Mouse (Mus musculus) erythroblast, adult 5-6 weeks (primary cell): ENCODE measurements around the gene Kmt5a. TPM values are rescaled to one million over a fixed set of nuclear protein-coding genes. Genes with fewer than 3 reads are reported as not detected.

ENCODE experiments used
- ATAC-seq: replicated peaks from 2 replicates; pipeline ENCODE4 v1.8.0; 2016; ENCODE audit warnings: moderate number of reproducible peaks, mild to moderate bottlenecking, moderate TSS enrichment, inconsistent platforms; ENCODE audit not compliant: poor library complexity, low FRiP score, severe bottlenecking
- total RNA-seq, 2 experiments: library from RNA; stranded (forward) in 1 of 2; stranded (reverse) in 1 of 2; fragments of 150-400 nt in 1 of 2; fragments of 200-764, 138-1000 nt in 1 of 2; gene quantifications; 2 replicates each; pipeline versions ENCODE4 v1.2.3 to v1.2.4; 2015 to 2017; ENCODE audit warnings: low replicate concordance in 2 of 2

The Kmt5a gene
- total RNA-seq, 2 experiments from 2014 or later, result 89.3 to 107 TPM

DNA sequence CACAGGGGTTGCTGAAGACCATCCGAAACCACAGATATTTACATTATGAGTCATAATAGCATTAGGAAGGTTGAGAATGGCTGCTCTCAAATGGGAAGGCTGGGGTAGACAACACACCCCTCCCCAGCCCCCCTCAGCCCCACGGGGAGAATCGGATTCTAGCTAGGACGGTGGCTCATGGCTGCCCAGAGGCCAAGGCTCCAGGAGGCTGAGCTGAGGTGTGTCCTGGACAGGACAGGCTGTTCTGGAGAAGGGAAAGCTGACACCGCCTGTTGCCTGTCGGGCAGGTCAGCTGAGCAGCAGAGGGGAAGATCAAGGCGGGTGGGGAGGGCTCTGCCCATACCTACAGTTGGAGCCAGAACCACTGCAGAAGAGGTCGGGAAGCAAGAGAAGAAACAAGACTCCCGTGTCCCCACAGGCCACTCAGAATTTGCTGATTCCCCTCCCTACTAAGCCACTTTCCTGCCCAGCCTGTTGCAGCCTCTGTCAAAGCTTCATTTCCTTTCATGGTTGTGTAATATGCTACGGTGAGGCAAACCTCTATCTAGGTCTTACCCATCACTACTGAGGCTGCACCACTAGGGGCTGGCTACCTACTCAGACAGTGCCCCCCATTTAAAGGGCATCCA is 67.1 kb downstream of the Kmt5a start:
- ATAC-seq, result no peak

DNA sequence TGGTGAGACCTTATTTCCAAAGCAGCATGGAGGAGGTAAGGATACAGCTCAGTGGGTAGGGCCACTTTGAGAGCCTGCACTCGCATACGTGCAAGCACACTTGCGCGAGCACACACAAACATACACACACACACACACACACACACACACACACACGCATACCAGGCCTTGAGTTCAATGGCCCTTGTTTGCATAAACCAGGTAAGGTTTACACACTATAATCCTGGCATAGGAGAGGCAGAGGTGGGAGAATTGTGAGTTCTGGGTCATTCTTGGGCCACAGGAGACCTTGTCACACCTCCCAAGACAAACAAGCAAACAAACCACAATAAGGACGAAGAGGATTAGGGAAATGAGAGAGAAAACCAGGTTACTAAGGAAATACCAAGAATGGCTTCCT is 69.5 kb downstream of the Kmt5a start:
- no peak for ATAC-seq

DNA sequence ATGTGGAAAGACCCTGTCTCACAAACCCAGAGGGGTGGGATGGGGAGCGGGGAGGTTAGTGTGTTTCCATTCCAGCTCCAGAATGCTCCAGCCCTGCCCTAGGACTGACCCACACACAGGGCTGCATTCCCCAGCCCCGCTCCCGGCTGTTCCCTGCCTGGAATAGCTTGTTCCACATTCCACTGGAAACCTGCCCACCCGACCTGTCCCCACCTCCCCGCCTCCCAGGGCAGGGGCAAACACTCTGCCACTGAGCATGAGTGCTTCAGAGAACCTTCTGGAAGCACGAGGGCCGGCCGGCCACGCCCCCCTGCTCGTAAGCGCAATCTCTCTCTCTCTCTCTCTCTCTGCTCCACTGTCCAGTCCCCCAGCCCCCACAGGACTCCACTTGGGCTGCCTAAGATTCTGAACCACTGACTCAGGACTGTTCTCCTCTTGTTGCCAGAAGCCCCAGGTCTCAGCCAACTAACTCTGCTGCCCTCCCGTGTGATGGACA is 70.1 kb downstream of the Kmt5a start:
- no peak for ATAC-seq

DNA sequence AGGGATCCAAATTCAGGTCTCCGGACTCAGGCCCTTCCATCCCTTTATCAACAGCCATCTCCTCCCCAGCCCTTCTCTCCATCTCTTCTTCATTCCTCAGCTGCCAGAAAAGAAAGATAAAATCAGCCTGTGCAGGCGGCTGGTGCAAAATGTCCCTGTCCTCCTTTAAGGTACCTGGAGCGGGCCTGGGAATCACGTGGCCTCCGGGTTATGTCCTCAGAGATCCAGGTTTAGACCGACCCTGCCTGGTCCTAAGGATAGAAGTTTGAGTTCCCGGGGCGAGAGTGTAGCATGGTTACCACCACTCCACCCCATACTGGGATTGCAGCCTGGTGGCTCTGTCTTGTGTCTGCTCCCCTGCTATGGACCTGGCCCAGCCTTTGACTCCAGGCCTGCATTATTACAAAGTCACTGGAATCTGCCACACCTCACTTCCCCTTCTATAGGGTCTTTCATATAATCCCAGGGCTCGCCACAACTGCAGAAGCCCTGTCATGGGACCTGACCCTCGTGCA is 70.9 kb downstream of the Kmt5a start:
- no peak for ATAC-seq

Other genes starting within 250 kb of the Kmt5a start
- gene Pitpnm2, start 190.2 kb upstream of the Kmt5a start, total RNA-seq (2015; ENCODE audit: low replicate concordance), result 0.42 and 1.9 TPM in 2 replicates
- gene Pitpnm2, start 190.2 kb upstream of the Kmt5a start, total RNA-seq (2017; ENCODE audit: low replicate concordance), result 0.28 and 1.0 TPM in 2 replicates
- gene Mphosph9, start 112.0 kb upstream of the Kmt5a start, total RNA-seq (2015; ENCODE audit: low replicate concordance), result 3.1 and 14.4 TPM in 2 replicates
- gene Mphosph9, start 112.0 kb upstream of the Kmt5a start, total RNA-seq (2017; ENCODE audit: low replicate concordance), result 7.8 and 28.5 TPM in 2 replicates
- 2.3 and 2.9 TPM in 2 replicates for gene 2810006K23Rik, start 111.8 kb upstream of the Kmt5a start, total RNA-seq (2015; ENCODE audit: low replicate concordance)
- 3.1 and 3.3 TPM in 2 replicates for gene 2810006K23Rik, start 111.8 kb upstream of the Kmt5a start, total RNA-seq (2017; ENCODE audit: low replicate concordance)
- gene Cdk2ap1, start 76.8 kb upstream of the Kmt5a start, total RNA-seq (2015; ENCODE audit: low replicate concordance), result 46.4 and 55.1 TPM in 2 replicates
- 31.2 and 56.3 TPM in 2 replicates for gene Cdk2ap1, start 76.8 kb upstream of the Kmt5a start, total RNA-seq (2017; ENCODE audit: low replicate concordance)
- 23.4 and 29.4 TPM in 2 replicates for gene Sbno1, start 13.9 kb upstream of the Kmt5a start, total RNA-seq (2015; ENCODE audit: low replicate concordance)
- gene Sbno1, start 13.9 kb upstream of the Kmt5a start, total RNA-seq (2017; ENCODE audit: low replicate concordance), result 30.7 and 71.1 TPM in 2 replicates
- 9.4 and 19.0 TPM in 2 replicates for gene Rilpl2, start 38.4 kb downstream of the Kmt5a start, total RNA-seq (2015; ENCODE audit: low replicate concordance)
- 13.1 and 13.4 TPM in 2 replicates for gene Rilpl2, start 38.4 kb downstream of the Kmt5a start, total RNA-seq (2017; ENCODE audit: low replicate concordance)
- 3.8 TPM in 1 of 2 replicates, not detected in the other for gene Snrnp35, start 43.2 kb downstream of the Kmt5a start, total RNA-seq (2015; ENCODE audit: low replicate concordance)
- gene Snrnp35, start 43.2 kb downstream of the Kmt5a start, total RNA-seq (2017; ENCODE audit: low replicate concordance), result 6.0 and 6.8 TPM in 2 replicates
- not detected in 2 replicates for gene Rilpl1, start 91.5 kb downstream of the Kmt5a start, total RNA-seq (2015; ENCODE audit: low replicate concordance)
- 1.1 and 1.6 TPM in 2 replicates for gene Rilpl1, start 91.5 kb downstream of the Kmt5a start, total RNA-seq (2017; ENCODE audit: low replicate concordance)
- gene Tmed2, start 100.8 kb downstream of the Kmt5a start, total RNA-seq (2015; ENCODE audit: low replicate concordance), result 187 and 211 TPM in 2 replicates
- gene Tmed2, start 100.8 kb downstream of the Kmt5a start, total RNA-seq (2017; ENCODE audit: low replicate concordance), result 222 and 325 TPM in 2 replicates
- gene Ddx55, start 112.9 kb downstream of the Kmt5a start, total RNA-seq (2015; ENCODE audit: low replicate concordance), result 0.38 and 2.9 TPM in 2 replicates
- 0.85 and 5.0 TPM in 2 replicates for gene Ddx55, start 112.9 kb downstream of the Kmt5a start, total RNA-seq (2017; ENCODE audit: low replicate concordance)
- gene Eif2b1, start 139.2 kb downstream of the Kmt5a start, total RNA-seq (2015; ENCODE audit: low replicate concordance), result 14.4 and 18.1 TPM in 2 replicates
- gene Eif2b1, start 139.2 kb downstream of the Kmt5a start, total RNA-seq (2017; ENCODE audit: low replicate concordance), result 5.0 and 8.1 TPM in 2 replicates
- 0.19 and 3.8 TPM in 2 replicates for gene Gtf2h3, start 139.2 kb downstream of the Kmt5a start, total RNA-seq (2015; ENCODE audit: low replicate concordance)
- 10.3 and 10.6 TPM in 2 replicates for gene Gtf2h3, start 139.2 kb downstream of the Kmt5a start, total RNA-seq (2017; ENCODE audit: low replicate concordance)
- gene Atp6v0a2, start 188.6 kb downstream of the Kmt5a start, total RNA-seq (2015; ENCODE audit: low replicate concordance), result 6.1 and 7.3 TPM in 2 replicates
- gene Atp6v0a2, start 188.6 kb downstream of the Kmt5a start, total RNA-seq (2017; ENCODE audit: low replicate concordance), result 3.3 and 6.6 TPM in 2 replicates